In the genomic region with DNA sequence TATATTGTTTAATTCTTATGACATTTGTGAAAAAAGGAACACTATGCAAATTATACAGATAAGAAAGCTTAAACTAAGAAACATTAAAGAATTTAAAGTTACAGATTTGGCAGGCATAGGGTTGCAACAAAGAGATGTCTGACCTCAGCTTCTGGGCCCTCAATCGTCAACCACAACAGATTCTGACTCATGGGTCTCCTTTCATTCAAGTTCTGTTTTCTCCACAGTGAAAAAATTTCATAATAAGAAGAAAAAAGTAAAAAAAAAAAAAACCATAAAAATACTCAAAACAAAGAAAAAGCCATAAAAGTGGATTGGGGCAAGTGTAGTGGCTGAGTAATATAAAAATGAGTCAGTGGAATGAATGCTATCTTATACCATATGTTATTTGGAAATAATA, we compare ENCODE assay signal across 31 mouse cellular contexts. TPM values are rescaled to one million over a fixed set of nuclear protein-coding genes. Genes with fewer than 3 reads are reported as not detected.
DNase-seq lines count a peak whose midpoint lies in the region; ATAC-seq and TF ChIP-seq lines count a peak whose summit lies in the region.
"Had no signal": no experiment of that assay in that cellular context is flagged by ENCODE, and none has a peak within 500 bp of the region (broad histone marks: within the 10 kb centered on the region; RNA-seq: fewer than 3 reads in every experiment).

No protein-coding gene starts in this region.

- H3ac ChIP-seq in C2C12 (ENCODE audit: control insufficient read depth, insufficient read length, low read depth): no peak overlapping the region
- no peak overlapping the region for H3ac ChIP-seq in myocyte (ENCODE audit: control insufficient read depth, insufficient read length)

- DNase-seq in 3T3-L1 (ENCODE audit: low read depth, low spot score): peak; percentile 85
- peak; percentile 2 for DNase-seq in NIH3T3 (ENCODE audit: low read depth)
- DNase-seq in thymus, postnatal 10 days (ENCODE audit: low spot score in 2 of 2): no peak
- no peak for DNase-seq in left cerebral cortex, adult 8-10 months (ENCODE audit: low spot score in 2 of 2)
- DNase-seq: adrenal gland, adult 2 months; adrenal gland, postnatal 10 days; adrenal gland, postnatal 25 days; B cell, adult 2 months; cerebellum, adult 11 months; cerebellum, adult 18-20 months; cerebellum, adult 8-10 months; cerebellum, adult 9-11 months; cerebellum, postnatal 14 days; cerebellum, postnatal 36 days; embryo, embryonic 11 days had no signal

- no peak for TF ChIP-seq CTCF in C2C12 (IDR thresholded peaks at IDR 0.05; ENCODE audit: control insufficient read depth, insufficient read depth, insufficient read length)
- no peak for TF ChIP-seq CTCF in intestine, postnatal 0 days (IDR thresholded peaks at IDR 0.05; ENCODE audit: low read depth)

- H3K27ac ChIP-seq in intestine, postnatal 0 days (ENCODE audit: low read depth, low read length): no peak overlapping the region
- H3K27ac ChIP-seq: embryonic facial prominence, embryonic 13.5 days; embryonic facial prominence, embryonic 15.5 days; forebrain, embryonic 10.5 days; forebrain, embryonic 12.5 days had no signal

- H3K36me3 ChIP-seq in C2C12 (ENCODE audit: control insufficient read depth, insufficient read depth) (peaks cover 10% of the 10 kb centered on the region), myocyte (ENCODE audit: control insufficient read depth, insufficient read depth) (no peaks in the 10 kb centered on the region)
- no peaks in the 10 kb centered on the region for H3K36me3 ChIP-seq in intestine, postnatal 0 days (ENCODE audit: control insufficient read depth, insufficient read depth)
- H3K36me3 ChIP-seq: embryonic facial prominence, embryonic 13.5 days; embryonic facial prominence, embryonic 15.5 days; forebrain, embryonic 10.5 days; forebrain, embryonic 12.5 days had no signal

- H3K9ac ChIP-seq in intestine, postnatal 0 days (ENCODE audit: low read depth, low read length): no peak overlapping the region
- H3K9ac ChIP-seq: embryonic facial prominence, embryonic 13.5 days; embryonic facial prominence, embryonic 15.5 days; forebrain, embryonic 12.5 days had no signal

- WGBS in intestine, postnatal 0 days: 85% methylated on average over 1 of the region's 1 CpGs

- no peaks in the 10 kb centered on the region for H3K79me3 ChIP-seq in C2C12 (ENCODE audit: low read depth)

- H3K4me3 ChIP-seq in C2C12 (ENCODE audit: insufficient read depth, poor library complexity, severe bottlenecking) (no peak overlapping the region), myocyte (no peak overlapping the region)
- H3K4me3 ChIP-seq in intestine, postnatal 0 days (ENCODE audit: low read depth, low read length): no peak overlapping the region
- H3K4me3 ChIP-seq: embryonic facial prominence, embryonic 13.5 days; embryonic facial prominence, embryonic 15.5 days; erythroblast, embryonic 14.5 days; forebrain, embryonic 10.5 days; forebrain, embryonic 12.5 days had no signal

- no peaks in the 10 kb centered on the region for H3K4me1 ChIP-seq in intestine, postnatal 0 days (replicated peaks; ENCODE audit: control insufficient read depth, insufficient read depth, low read length)
- H3K4me1 ChIP-seq: embryonic facial prominence, embryonic 13.5 days; embryonic facial prominence, embryonic 15.5 days; forebrain, embryonic 10.5 days; forebrain, embryonic 12.5 days had no signal

- ATAC-seq in intestine, postnatal 0 days: no peak
- ATAC-seq: forebrain, embryonic 14.5 days; forebrain, embryonic 16.5 days had no signal

- H3K79me2 ChIP-seq in C2C12 (ENCODE audit: control insufficient read depth, insufficient read depth) (no peaks in the 10 kb centered on the region), myocyte (ENCODE audit: control insufficient read depth, insufficient read depth) (no peaks in the 10 kb centered on the region)

- TF ChIP-seq POLR2A in myocyte (IDR thresholded peaks at IDR 0.05; ENCODE audit: insufficient read length, low read depth): no peak

- H3K4me2 ChIP-seq in myocyte (ENCODE audit: low read depth): no peak overlapping the region
- no peak overlapping the region for H3K4me2 ChIP-seq in intestine, postnatal 0 days (replicated peaks; ENCODE audit: low read depth)
- H3K4me2 ChIP-seq: embryonic facial prominence, embryonic 13.5 days; embryonic facial prominence, embryonic 15.5 days; forebrain, embryonic 12.5 days had no signal

- H3K27me3 ChIP-seq in C2C12 (ENCODE audit: control insufficient read depth, insufficient read depth, insufficient read length) (no peaks in the 10 kb centered on the region), myocyte (ENCODE audit: control insufficient read depth, insufficient read depth, insufficient read length) (no peaks in the 10 kb centered on the region)
- H3K27me3 ChIP-seq in intestine, postnatal 0 days (replicated peaks; ENCODE audit: control insufficient read depth, insufficient read depth, low read length): no peaks in the 10 kb centered on the region
- H3K27me3 ChIP-seq: embryonic facial prominence, embryonic 13.5 days; embryonic facial prominence, embryonic 15.5 days; forebrain, embryonic 12.5 days had no signal

- no peaks in the 10 kb centered on the region for H3K9me3 ChIP-seq in intestine, postnatal 0 days (ENCODE audit: control insufficient read depth)
- H3K9me3 ChIP-seq: embryonic facial prominence, embryonic 13.5 days; embryonic facial prominence, embryonic 15.5 days; forebrain, embryonic 10.5 days; forebrain, embryonic 12.5 days had no signal

TF ChIP-seq in C2C12, 6 proteins besides CTCF, POLR2A, EP300 and RAD21:
- no peak for TF ChIP-seq MYOD1 (IDR thresholded peaks at IDR 0.05; ENCODE audit: control insufficient read depth, insufficient read length, low read depth)
- peak; percentile 54 for TF ChIP-seq FOSL1 (IDR thresholded peaks at IDR 0.05; ENCODE audit: insufficient read depth, low read length, poor library complexity, severe bottlenecking)
TF ChIP-seq in C2C12: peak in this region for 1.

TF ChIP-seq in myocyte, 11 proteins besides CTCF, POLR2A, EP300 and RAD21:
- TF ChIP-seq CEBPB (IDR thresholded peaks at IDR 0.05; ENCODE audit: insufficient read depth, poor library complexity, severe bottlenecking) (0 out of 2 replicates have a peak, but pooled peaks have one; percentile 6), POLR2AphosphoS2 (IDR thresholded peaks at IDR 0.05; ENCODE audit: insufficient read length, low read depth) (no peak)

RNA-seq across cellular contexts. Expression of a gene that starts 36.6 kb away (rescaled TPM):
- polyA plus RNA-seq in C2C12 (2012; fragmentation: generic; extraction: Trizol): not detected
- polyA plus RNA-seq in myocyte (2012; fragmentation: generic; extraction: Trizol): not detected
- not detected for total RNA-seq in left cerebral cortex, adult 8-10 months (2022)
- polyA plus RNA-seq in intestine, postnatal 0 days (2015; fragmentation: Nextera tagmentation; extraction: Ambion mirVana): not detected in 2 replicates
- total RNA-seq: adrenal gland, postnatal 10 days; adrenal gland, postnatal 25 days; adrenal gland, postnatal 4 days; common myeloid progenitor, adult 5-6 weeks; ES-E14; MEL had no signal
- polyA plus RNA-seq: brain, embryonic 14.5 days; embryonic facial prominence, embryonic 11.5 days; embryonic facial prominence, embryonic 13.5 days; embryonic facial prominence, embryonic 15.5 days; erythroblast, embryonic 14.5 days; forebrain, embryonic 10.5 days; forebrain, embryonic 12.5 days; forebrain, embryonic 14.5 days; forebrain, embryonic 16.5 days had no signal

RNA-seq across cellular contexts. Expression of a gene that starts 39.4 kb away (rescaled TPM):
- polyA plus RNA-seq in C2C12 (2012; fragmentation: generic; extraction: Trizol) (0.07 TPM), myocyte (2012; fragmentation: generic; extraction: Trizol) (not detected)
- total RNA-seq in left cerebral cortex, adult 8-10 months (2022): not detected
- not detected in 2 replicates for polyA plus RNA-seq in intestine, postnatal 0 days (2015; fragmentation: Nextera tagmentation; extraction: Ambion mirVana)
- total RNA-seq: adrenal gland, adult 2 months; adrenal gland, postnatal 10 days; adrenal gland, postnatal 25 days; adrenal gland, postnatal 4 days; common myeloid progenitor, adult 5-6 weeks; ES-E14; MEL had no signal
- polyA plus RNA-seq: adrenal gland, adult 2 months; brain, embryonic 14.5 days; embryonic facial prominence, embryonic 11.5 days; embryonic facial prominence, embryonic 13.5 days; embryonic facial prominence, embryonic 15.5 days; erythroblast, embryonic 14.5 days; forebrain, embryonic 10.5 days; forebrain, embryonic 12.5 days; forebrain, embryonic 14.5 days; forebrain, embryonic 16.5 days had no signal

Comparison
In these comparisons a context has a peak if more than half of its experiments do, and no peak if none do; other contexts are left out.
1. DNase-seq: peak in 3T3-L1 (single experiment) and NIH3T3 (single experiment); none in thymus, postnatal 10 days (0 of 2) and left cerebral cortex, adult 8-10 months (0 of 2).